Mouse (Mus musculus): ENCODE measurements around the gene Ace3. TPM values are rescaled to one million over a fixed set of nuclear protein-coding genes. Genes with fewer than 3 reads are reported as not detected.

The Ace3 gene
- polyA plus RNA-seq, 1 experiment from 2014 or later = not detected

DNA sequence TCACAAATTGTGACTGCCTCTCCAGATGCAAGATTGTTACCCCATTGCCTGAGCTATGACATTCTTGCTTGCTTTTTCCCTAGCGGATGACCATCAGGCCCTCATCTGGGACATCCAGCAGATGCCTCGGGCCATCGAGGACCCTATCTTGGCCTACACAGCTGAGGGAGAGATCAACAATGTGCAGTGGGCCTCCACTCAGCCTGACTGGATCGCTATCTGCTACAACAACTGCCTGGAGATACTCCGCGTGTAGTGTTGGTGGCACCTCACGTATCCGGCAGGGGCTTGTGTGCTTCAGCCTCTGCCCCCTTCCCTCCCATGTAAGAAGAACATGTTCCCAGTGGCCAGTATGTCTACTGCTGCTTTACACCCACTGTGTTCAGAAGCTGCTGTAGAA lies 60.1 kb downstream of the Ace3 start:
- Histone ChIP-seq H3K4me3 (no peak overlapping the region), H3K9me3 (no peaks in the 10 kb centered on the region), H3K27me3 (replicated peaks) (no peaks in the 10 kb centered on the region), H3K4me2 (no peak overlapping the region), H3K27ac (no peak overlapping the region), H3K36me3 (replicated peaks) (peaks cover 72% of the 10 kb centered on the region), H3K4me1 (no peaks in the 10 kb centered on the region), H3K9ac (no peak overlapping the region)
- ATAC-seq (replicated peaks) = no peak
- 97% methylated on average over 8 of the region's 8 CpGs for WGBS

Other genes with a start within 250 kb of the Ace3 start
- 70.2 and 70.5 TPM in 2 replicates for gene Cyb561, start 41.3 kb upstream of the Ace3 start, polyA plus RNA-seq (2015; fragmentation: Nextera tagmentation; extraction: Ambion mirVana)
- gene Ace, start 26.7 kb upstream of the Ace3 start, polyA plus RNA-seq (2015; fragmentation: Nextera tagmentation; extraction: Ambion mirVana) = 6.1 and 6.5 TPM in 2 replicates
- gene Kcnh6, start 13.4 kb downstream of the Ace3 start, polyA plus RNA-seq (2015; fragmentation: Nextera tagmentation; extraction: Ambion mirVana) = 1.7 and 2.0 TPM in 2 replicates
- 165 and 174 TPM in 2 replicates for gene Dcaf7, start 42.2 kb downstream of the Ace3 start, polyA plus RNA-seq (2015; fragmentation: Nextera tagmentation; extraction: Ambion mirVana)
- 7.1 and 7.7 TPM in 2 replicates for gene Taco1, start 71.4 kb downstream of the Ace3 start, polyA plus RNA-seq (2015; fragmentation: Nextera tagmentation; extraction: Ambion mirVana)
- gene Map3k3, start 89.9 kb downstream of the Ace3 start, polyA plus RNA-seq (2015; fragmentation: Nextera tagmentation; extraction: Ambion mirVana) = 13.7 and 14.9 TPM in 2 replicates
- 0.72 TPM in 1 of 2 replicates, not detected in the other for gene Gm10840, start 166.2 kb downstream of the Ace3 start, polyA plus RNA-seq (2015; fragmentation: Nextera tagmentation; extraction: Ambion mirVana)
- gene Limd2, start 166.2 kb downstream of the Ace3 start, polyA plus RNA-seq (2015; fragmentation: Nextera tagmentation; extraction: Ambion mirVana) = 167 and 179 TPM in 2 replicates
- 28.1 and 29.1 TPM in 2 replicates for gene Strada, start 207.5 kb downstream of the Ace3 start, polyA plus RNA-seq (2015; fragmentation: Nextera tagmentation; extraction: Ambion mirVana)
- 109 and 111 TPM in 2 replicates for gene Ccdc47, start 221.7 kb downstream of the Ace3 start, polyA plus RNA-seq (2015; fragmentation: Nextera tagmentation; extraction: Ambion mirVana)
- 89.1 and 93.6 TPM in 2 replicates for gene Ddx42, start 222.3 kb downstream of the Ace3 start, polyA plus RNA-seq (2015; fragmentation: Nextera tagmentation; extraction: Ambion mirVana)

Data from midbrain, embryonic 15.5 days (tissue).